Mouse (Mus musculus): Measurements from ENCODE around the gene Ndufa6.
A peak's percentile ranks its signal among the peaks of the same experiment; 100 is the strongest.
"Not testable (repeated sequence)": the region's sequence is repeated elsewhere in the genome, so short reads cannot be mapped to it uniquely, and the experiment has no call there.

Gene Ndufa6

DNA sequence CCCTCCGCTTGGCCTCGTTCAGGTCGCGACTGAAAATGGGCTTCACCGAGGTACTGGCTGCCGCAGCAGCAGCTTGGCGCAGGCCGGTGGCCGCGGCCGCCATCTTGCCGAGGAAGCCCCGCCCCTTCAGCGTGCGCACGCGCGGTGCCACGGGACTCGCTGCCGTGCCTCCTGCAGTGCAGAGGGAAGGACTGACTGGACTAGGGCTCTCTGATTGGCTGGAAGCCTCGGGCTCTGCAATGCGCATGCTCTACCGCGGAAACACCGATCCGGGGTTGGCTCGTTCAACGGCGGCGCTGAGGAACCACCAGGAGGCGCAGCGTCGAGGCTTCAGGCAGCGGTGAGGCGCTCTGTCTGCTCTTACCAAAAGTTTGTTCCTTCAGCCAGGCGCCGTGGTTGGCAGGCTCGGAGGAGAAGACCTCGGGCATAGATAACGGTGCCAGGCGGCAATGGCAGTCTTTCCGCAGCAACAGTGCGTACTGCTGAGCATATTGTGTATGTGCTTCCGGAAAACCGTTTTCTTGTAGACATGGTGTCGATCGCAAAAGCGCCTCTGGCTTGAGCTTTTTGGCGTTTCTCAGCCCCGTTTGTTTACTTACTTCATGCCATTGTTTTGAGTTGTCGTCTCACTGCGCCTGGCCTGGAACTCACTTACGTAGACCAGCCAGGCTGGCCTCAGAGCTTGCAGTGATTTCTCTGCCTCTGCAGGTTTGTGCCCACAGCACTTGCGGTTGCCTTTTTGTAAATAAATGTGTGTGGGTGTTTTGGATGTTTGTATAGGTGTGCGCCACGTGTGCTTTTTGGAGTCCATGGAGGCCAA lies at the start of gene Ndufa6:
TSS of gene Ndufa6 (minus strand) at position 197 of the 820 bp plus-strand sequence.
- peak; percentile 99 for DNase-seq (ENCODE audit: low read depth, low spot score)

GRCm38 (mm10) chr15:82403606-82404005 lies 49.5 kb upstream of the Ndufa6 start:
- DNase-seq (ENCODE audit: low read depth, low spot score), result no peak

DNA sequence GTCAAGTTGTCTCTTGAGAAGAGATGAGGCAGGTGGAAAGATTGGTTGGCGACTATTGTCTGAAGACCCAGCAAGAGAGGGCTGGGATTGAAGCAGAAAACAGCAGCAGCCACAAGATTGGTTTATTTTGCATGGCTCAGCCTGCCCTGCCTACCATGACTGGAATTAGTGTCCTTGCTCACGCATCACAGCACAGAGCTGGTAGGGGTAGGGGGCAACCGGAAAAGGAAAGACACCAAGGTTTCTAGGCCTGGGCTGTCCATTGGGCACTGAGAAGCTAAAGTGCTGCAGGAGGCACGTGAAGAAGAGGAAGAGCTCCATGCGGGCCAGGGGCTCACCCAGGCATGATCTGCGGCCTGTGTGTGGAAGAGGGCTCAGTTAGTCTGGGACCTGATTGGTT lies 48.6 kb upstream of the Ndufa6 start:
- DNase-seq (ENCODE audit: low read depth, low spot score), result no peak

DNA sequence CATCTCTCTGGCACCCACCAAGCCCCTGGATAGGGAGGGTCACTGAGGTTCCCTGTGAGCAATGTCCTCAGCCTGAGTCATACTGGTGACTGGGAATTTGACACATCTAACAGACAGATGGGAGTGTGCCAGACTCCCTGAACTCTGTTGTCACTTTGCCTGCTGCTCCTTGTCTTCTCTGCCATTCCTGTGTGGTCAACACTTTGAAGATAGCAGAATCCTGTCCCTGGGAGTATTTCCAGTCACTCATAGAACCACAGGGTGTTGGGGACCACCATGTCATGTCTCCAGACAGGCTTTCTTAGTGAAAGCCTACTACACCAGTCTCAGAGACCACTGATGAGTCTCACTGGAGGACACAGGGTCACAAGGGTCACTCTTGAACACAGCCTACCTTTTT lies 48.0 kb upstream of the Ndufa6 start:
- DNase-seq (ENCODE audit: low read depth, low spot score), result no peak

DNA sequence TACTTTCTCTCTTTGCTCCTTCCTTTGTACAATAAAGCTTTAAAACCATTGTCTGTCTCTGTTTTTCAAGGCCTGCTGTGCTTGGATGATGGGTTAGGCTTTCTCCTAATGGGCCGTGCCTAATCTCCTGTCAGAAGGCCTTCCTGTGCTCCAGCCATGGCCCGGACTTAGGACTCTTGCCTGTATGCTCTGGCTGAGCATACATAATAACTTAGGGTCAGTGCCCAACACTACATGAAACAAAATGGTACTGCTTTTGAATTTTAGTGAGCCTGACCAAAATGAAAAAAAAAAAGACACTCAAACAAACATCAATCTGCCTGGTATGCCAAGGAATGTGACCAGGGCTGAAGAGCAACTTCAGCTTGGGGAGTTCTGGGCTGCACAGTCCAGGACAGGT lies 47.4 kb upstream of the Ndufa6 start:
- DNase-seq (ENCODE audit: low read depth, low spot score), result no peak

- not testable (repeated sequence) for DNase-seq (ENCODE audit: low read depth, low spot score)
These were observed 41.8 kb upstream of the Ndufa6 start for GRCm38 (mm10) chr15:82395955-82396354.

- not testable (repeated sequence) for DNase-seq (ENCODE audit: low read depth, low spot score)
These were observed 39.8 kb upstream of the Ndufa6 start, which contains the start of gene Cyp2d11 for GRCm38 (mm10) chr15:82393922-82394321. TSS of gene Cyp2d11 (minus strand) at chr15:82394022.

DNA sequence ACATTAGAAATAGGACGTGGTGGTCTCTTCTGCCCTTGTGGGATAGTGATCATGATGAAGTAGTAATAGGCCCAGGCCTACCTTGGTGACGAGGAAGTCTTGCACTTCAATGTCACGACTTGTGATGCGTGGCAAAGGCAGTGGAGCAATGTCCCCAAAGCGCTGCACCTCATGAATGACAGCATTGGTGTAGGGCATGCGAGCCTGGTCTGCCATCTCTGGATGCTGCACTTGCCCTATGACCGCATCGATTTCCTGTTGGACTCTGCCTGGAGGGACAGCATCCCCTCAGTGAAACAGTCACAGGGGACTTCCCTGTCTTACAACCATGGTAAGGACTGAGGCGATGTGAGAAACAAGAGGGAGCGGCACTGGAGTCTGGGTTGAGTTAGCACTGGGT lies 35.8 kb upstream of the Ndufa6 start:
- not testable (repeated sequence) for DNase-seq (ENCODE audit: low read depth, low spot score)

GRCm38 (mm10) chr15:82385729-82386128 lies 31.6 kb upstream of the Ndufa6 start:
- no peak for DNase-seq (ENCODE audit: low read depth, low spot score)

DNA sequence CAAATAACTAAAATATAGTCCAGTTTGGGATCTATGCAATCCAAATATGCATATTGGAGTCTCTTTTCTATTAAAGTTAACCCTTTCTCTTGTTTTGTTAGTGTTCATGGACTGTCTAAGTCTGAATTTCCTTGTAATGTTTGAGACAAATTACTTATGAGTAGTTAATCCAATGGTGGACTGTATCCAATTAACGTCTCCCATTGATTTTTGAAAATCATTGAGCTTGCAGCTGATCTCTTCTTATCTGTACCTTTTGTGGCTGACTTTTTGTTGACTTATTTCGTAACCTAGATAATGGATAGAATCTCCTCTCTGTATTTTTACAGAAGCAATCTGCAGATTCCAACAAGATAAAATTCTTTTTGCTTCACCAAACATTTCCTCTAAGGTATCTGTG lies 28.3 kb upstream of the Ndufa6 start:
- no peak for DNase-seq (ENCODE audit: low read depth, low spot score)

- DNase-seq (ENCODE audit: low read depth, low spot score), result no peak
These were observed 26.6 kb upstream of the Ndufa6 start for GRCm38 (mm10) chr15:82380714-82381062.

DNA sequence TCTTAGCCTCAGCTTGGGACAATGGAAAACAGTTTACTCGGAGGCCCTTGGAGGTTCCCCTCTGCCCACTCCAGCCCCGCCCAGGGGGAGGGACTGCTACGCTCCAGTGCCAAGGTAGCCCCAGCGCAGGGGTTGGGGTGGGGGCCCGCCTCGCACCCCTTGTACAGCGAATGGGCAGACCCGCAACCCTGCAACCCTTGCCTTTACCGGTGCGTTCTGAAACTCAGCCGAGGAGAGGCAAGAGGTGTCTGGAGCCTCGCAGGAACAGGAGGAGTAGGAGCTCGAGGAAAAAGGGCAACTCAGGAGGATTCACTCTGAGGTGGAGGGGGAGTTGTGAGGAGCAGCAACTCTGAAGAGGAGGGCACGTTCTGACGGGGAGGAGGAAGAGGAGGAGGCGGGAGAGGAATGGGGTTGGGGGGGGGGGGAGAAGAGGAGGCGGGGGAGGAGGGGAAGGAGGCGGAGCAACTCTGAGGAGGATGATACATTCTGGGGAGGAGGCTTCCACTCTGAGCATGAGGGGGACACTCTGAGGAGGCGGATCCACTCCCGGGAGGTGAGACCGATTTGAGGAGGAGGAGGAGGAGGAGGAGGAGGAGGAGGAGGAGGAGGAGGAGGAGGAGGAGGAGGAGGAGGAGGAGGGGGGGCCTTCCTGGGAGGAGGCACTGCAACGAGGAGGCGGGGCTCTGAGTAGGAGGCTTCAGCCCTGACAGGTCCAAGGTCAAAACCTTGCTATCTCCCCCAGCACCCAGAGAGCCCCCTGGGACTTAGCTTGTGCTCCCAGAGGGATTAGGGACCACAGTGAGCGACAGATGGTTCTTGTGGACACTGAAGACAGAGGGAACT lies 26.0 kb upstream of the Ndufa6 start, which contains the start of gene Cyp2d22:
TSS of gene Cyp2d22 (minus strand) at position 390 of the 843 bp plus-strand sequence.
- DNase-seq (ENCODE audit: low read depth, low spot score), result peak; percentile 60

- no peak for DNase-seq (ENCODE audit: low read depth, low spot score)
These were observed 25.4 kb upstream of the Ndufa6 start for GRCm38 (mm10) chr15:82379511-82379870.

DNA sequence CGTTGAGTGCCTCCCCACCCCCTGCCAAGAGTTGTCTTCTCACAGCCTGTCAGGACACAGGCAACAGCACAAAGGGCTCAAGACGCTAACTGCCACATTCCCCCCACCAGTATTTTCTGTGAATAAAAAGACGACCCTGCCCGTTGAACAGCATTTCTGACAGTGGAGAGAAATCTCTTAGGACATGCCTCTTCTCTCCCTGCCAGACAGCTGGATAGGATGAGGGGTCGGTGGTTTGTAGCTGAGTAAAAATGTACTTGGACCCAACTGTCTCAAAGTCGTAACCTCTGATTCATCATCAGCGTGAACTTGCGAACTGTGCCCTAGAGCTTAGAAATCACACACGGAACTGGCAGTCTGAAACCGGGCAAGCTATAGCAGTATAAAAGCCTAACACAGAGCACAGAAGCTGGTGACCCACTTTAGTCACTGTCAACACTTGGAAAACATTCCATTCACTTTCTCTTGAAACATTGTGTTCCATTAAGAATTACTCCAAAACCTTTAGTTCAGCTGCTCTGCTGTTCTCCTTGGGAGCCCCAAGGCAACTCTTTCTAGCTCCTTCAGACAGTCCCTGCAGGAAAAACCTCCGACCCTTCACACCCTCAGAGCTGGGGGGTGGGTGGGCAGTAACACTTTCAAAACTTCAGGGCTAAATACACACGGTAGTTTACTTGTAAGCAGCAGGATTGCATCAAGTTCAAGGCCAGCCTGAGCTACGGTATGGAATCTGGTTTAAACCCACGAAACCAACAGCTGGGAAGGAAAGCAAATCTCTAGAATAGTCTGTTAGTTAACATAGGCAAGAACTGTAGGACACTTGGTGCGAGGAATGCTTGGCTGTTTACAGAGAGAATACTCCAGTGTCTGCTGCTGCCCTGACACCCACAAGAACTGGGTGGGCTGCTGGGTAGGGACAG lies 24.4 kb upstream of the Ndufa6 start:
- DNase-seq (ENCODE audit: low read depth, low spot score), result no peak

GRCm38 (mm10) chr15:82377701-82378100 lies 23.6 kb upstream of the Ndufa6 start:
- DNase-seq (ENCODE audit: low read depth, low spot score), result no peak

- DNase-seq (ENCODE audit: low read depth, low spot score), result no peak
These were observed 22.4 kb upstream of the Ndufa6 start for GRCm38 (mm10) chr15:82376393-82377138.

GRCm38 (mm10) chr15:82375855-82376254 lies 21.7 kb upstream of the Ndufa6 start:
- no peak for DNase-seq (ENCODE audit: low read depth, low spot score)

DNA sequence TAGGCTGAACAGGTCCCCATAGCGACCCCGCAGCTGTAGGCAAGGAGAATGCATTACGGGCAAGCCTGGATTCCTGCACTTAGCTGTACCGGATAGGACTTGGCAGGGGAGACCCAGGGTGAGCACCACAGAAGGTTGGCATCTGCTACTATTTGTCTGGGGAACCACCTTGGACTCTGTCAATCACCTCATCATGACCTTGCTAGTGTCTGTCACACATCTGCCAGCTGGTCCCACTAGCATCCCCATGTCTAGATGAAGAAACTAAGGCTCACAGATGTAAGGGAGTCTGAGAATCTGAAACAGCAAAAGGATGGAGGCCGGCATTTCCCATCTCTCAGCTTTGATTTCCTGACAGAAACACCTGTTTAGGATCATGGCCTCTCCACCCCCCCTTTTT lies 20.3 kb upstream of the Ndufa6 start:
- no peak for DNase-seq (ENCODE audit: low read depth, low spot score)

GRCm38 (mm10) chr15:82372991-82373390 lies 18.9 kb upstream of the Ndufa6 start:
- no peak for DNase-seq (ENCODE audit: low read depth, low spot score)

DNA sequence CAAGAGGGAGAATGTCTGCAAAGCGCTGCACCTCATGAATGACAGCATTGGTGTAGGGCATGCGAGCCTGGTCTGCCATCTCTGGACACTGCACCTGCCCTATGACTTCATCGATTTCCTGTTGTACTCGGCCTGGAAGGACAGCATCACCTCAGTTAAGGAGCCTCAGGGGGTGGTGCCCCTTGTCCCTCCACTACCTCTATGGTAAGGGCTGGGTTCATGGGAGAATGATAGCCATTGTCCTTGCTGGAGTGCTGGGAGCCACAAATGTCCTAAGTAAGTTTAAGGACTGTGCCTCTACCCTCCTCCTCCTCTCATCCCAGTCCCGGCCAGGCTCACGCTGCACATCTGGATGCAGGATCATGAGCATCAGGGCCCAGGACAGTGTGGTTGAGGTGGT lies 18.3 kb upstream of the Ndufa6 start:
- no peak for DNase-seq (ENCODE audit: low read depth, low spot score)

- no peak for DNase-seq (ENCODE audit: low read depth, low spot score)
These were observed 14.7 kb upstream of the Ndufa6 start for GRCm38 (mm10) chr15:82368851-82369250.
